Mouse (Mus musculus) c-Kit-positive CD71-positive TER-119-positive erythroid progenitor cells, embryonic 14.5 days (primary cell): Measurements from ENCODE around the gene Jund.

Experiments
- DNase-seq: peaks from one replicate; pipeline ENCODE4 v3.0.0-alpha.2; 2013; ENCODE audit warnings: low spot score

Jund gene

GRCm38 (mm10) chr8:70726721-70727120 is 28.0 kb downstream of the Jund start:
- no peak for DNase-seq

GRCm38 (mm10) chr8:70729808-70730475 is 31.2 kb downstream of the Jund start:
- no peak for DNase-seq

GRCm38 (mm10) chr8:70730956-70731355 is 32.2 kb downstream of the Jund start:
- DNase-seq: no peak

GRCm38 (mm10) chr8:70737705-70738104 is 39.0 kb downstream of the Jund start:
- no peak for DNase-seq

GRCm38 (mm10) chr8:70738211-70738610 is 39.5 kb downstream of the Jund start:
- DNase-seq: no peak

GRCm38 (mm10) chr8:70741661-70742060 is 42.9 kb downstream of the Jund start:
- no peak for DNase-seq

GRCm38 (mm10) chr8:70742176-70742575 is 43.4 kb downstream of the Jund start:
- no peak for DNase-seq

GRCm38 (mm10) chr8:70742981-70743655 is 44.4 kb downstream of the Jund start:
- DNase-seq: no peak

- DNase-seq: no peak
These were observed 45.2 kb downstream of the Jund start for GRCm38 (mm10) chr8:70743656-70744590.

- DNase-seq: no peak
These were observed 46.1 kb downstream of the Jund start for GRCm38 (mm10) chr8:70744806-70745205.

- no peak for DNase-seq
These were observed 47.0 kb downstream of the Jund start for GRCm38 (mm10) chr8:70745691-70746220.

GRCm38 (mm10) chr8:70746676-70747075 is 47.9 kb downstream of the Jund start:
- DNase-seq: no peak

GRCm38 (mm10) chr8:70747211-70747890 is 48.6 kb downstream of the Jund start:
- no peak for DNase-seq

GRCm38 (mm10) chr8:70748246-70749096 is 49.7 kb downstream of the Jund start:
- DNase-seq: no peak

- no peak for DNase-seq
These were observed 50.4 kb downstream of the Jund start for GRCm38 (mm10) chr8:70749097-70749674.
